Mouse (Mus musculus): Measurements from ENCODE around the gene Grin3a. TPM values are rescaled to one million over a fixed set of nuclear protein-coding genes. Genes with fewer than 3 reads are reported as not detected.

Grin3a gene
- polyA plus RNA-seq, 1 experiment = 0.05 TPM

DNA sequence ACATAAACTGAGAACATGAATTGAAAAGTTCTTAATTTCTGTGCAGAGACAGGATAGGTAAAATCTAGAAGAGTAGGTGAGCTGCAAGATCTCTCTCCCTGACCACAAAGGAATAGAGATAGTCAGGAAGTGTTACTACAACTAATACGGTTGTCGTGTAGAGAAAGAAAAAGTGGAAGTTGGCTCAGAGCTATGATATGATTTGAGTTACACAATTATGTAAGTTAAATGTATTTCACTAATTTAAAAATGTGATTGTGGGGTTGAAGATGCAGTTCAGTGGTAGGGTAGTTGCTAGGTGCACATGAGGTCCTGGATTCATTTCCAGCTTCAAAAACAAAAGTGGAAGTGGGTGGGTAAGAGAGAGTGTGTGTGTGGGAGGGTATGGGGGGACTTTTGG lies 103.6 kb downstream of the Grin3a start:
- DNase-seq = no peak
- 22% methylated on average over 2 of the region's 2 CpGs for WGBS
- Histone ChIP-seq H3K27ac (ENCODE audit: control insufficient read depth, insufficient read depth, low read length) (no peak overlapping the region), H3K4me3 (ENCODE audit: control insufficient read depth, insufficient read depth, low read length) (no peak overlapping the region), H3K36me3 (ENCODE audit: control insufficient read depth, insufficient read depth, low read length) (no peaks in the 10 kb centered on the region), H3K4me1 (replicated peaks; ENCODE audit: control insufficient read depth, insufficient read depth, low read length) (no peaks in the 10 kb centered on the region), H3K27me3 (ENCODE audit: control insufficient read depth, insufficient read depth, low read length) (no peaks in the 10 kb centered on the region)
- no peak for TF ChIP-seq POLR2A (IDR thresholded peaks at IDR 0.05; ENCODE audit: control insufficient read depth, extremely low read depth, insufficient read depth, low read length, poor library complexity)
- no peak for TF ChIP-seq CTCF (IDR thresholded peaks at IDR 0.05; ENCODE audit: borderline replicate concordance, control insufficient read depth, extremely low read depth, insufficient read depth, low read length, poor library complexity)

DNA sequence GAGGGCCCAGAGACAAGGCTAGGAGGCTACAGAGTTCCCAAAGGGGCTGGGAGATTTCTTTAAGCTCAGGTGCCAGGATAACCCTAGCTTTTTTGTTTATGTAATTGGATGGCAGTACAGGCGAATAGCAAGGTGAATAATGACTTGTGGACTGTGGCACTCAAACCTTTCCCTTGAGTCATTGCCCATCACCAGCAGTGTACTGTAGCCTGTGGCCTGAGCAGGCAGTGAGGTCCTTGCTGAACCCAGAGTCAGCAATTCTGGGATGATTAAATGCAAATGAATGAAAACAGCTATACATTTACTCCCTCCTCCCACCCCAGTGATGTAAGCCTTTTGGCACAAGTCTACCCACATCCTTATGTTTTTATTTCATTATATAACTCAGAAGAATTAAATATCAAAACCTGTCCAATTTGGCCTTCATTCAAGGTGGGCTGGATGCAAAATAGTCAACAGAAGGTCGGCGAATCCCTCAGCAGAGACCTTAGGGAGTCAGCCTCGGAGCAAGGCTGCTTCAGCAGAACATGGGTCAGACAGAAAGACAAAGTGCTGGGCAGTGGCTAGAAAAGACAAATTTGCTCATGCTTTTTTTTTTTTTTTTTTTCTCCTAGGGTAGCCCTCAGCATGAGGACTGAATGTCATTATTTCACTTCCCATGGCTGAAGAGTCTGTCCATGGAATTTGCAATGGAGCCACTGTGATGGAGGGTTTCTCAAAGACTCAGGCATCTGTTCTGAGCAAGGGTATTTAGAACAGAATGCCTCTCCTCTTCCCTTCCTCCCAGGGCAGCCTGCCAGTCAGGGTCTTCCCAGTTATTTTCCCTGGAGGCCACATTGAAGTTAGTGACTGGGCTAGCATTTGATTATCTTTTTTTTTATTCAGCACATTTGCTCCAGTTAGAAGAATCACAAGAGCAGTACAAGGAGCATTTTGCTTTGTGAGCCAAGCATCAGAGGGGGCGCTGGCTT lies 104.5 kb downstream of the Grin3a start:
- 89% methylated on average over 5 of the region's 5 CpGs for WGBS
- TF ChIP-seq CTCF (IDR thresholded peaks at IDR 0.05; ENCODE audit: borderline replicate concordance, control insufficient read depth, extremely low read depth, insufficient read depth, low read length, poor library complexity) = no peak
- TF ChIP-seq POLR2A (IDR thresholded peaks at IDR 0.05; ENCODE audit: control insufficient read depth, extremely low read depth, insufficient read depth, low read length, poor library complexity) = no peak
- no peak for DNase-seq
- H3K4me3 ChIP-seq (ENCODE audit: control insufficient read depth, insufficient read depth, low read length) = no peak overlapping the region
- no peaks in the 10 kb centered on the region for H3K27me3 ChIP-seq (ENCODE audit: control insufficient read depth, insufficient read depth, low read length)
- H3K4me1 ChIP-seq (replicated peaks; ENCODE audit: control insufficient read depth, insufficient read depth, low read length) = no peaks in the 10 kb centered on the region
- H3K27ac ChIP-seq (ENCODE audit: control insufficient read depth, insufficient read depth, low read length) = no peak overlapping the region
- no peaks in the 10 kb centered on the region for H3K36me3 ChIP-seq (ENCODE audit: control insufficient read depth, insufficient read depth, low read length)

DNA sequence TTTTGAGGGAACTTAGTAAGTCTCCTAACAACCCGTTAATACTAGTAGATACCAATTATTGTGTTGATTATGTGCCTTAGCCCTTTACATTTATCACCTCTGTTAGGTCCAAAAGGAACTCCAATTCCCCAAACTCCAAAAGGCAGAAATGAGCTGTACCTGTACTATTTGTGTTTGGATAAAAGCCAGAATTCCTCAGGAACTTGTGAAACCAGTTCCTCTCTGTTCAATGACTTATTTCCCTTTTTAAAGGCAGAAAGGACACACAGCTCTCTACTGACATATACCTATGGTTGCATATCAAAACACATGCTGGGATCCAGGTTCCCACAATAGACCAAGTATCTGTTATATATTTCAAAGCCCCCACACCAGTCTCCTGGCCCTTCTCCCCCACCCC lies 106.0 kb downstream of the Grin3a start:
- WGBS = 80% methylated on average over 1 of the region's 1 CpGs
- H3K4me1 ChIP-seq (replicated peaks; ENCODE audit: control insufficient read depth, insufficient read depth, low read length) = no peaks in the 10 kb centered on the region
- no peak overlapping the region for H3K27ac ChIP-seq (ENCODE audit: control insufficient read depth, insufficient read depth, low read length)
- H3K4me3 ChIP-seq (ENCODE audit: control insufficient read depth, insufficient read depth, low read length) = no peak overlapping the region
- no peaks in the 10 kb centered on the region for H3K27me3 ChIP-seq (ENCODE audit: control insufficient read depth, insufficient read depth, low read length)
- TF ChIP-seq CTCF (IDR thresholded peaks at IDR 0.05; ENCODE audit: borderline replicate concordance, control insufficient read depth, extremely low read depth, insufficient read depth, low read length, poor library complexity) (no peak), POLR2A (IDR thresholded peaks at IDR 0.05; ENCODE audit: control insufficient read depth, extremely low read depth, insufficient read depth, low read length, poor library complexity) (no peak)
- DNase-seq = no peak
- no peaks in the 10 kb centered on the region for H3K36me3 ChIP-seq (ENCODE audit: control insufficient read depth, insufficient read depth, low read length)

DNA sequence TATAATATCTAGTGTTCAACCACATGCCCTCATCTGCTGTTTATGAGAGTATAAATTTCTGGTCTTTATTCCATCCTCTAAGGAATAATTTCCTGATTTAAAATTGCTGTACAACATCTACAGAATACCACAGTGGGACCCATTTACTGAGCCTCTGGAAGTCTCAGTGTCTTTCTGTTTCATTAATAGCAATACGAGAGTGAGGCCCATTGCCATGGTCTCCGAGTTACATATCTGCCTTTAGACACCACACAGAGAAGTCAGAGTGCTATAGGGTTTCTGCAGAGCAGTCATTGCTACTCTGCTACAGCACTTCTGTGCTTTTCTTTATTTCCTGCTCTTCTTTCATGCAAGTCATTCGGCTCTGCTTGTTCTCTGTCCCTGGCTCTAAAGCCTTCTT lies 116.2 kb downstream of the Grin3a start:
- DNase-seq = no peak
- TF ChIP-seq POLR2A (IDR thresholded peaks at IDR 0.05; ENCODE audit: control insufficient read depth, extremely low read depth, insufficient read depth, low read length, poor library complexity) (no peak), CTCF (IDR thresholded peaks at IDR 0.05; ENCODE audit: borderline replicate concordance, control insufficient read depth, extremely low read depth, insufficient read depth, low read length, poor library complexity) (no peak)
- Histone ChIP-seq H3K36me3 (ENCODE audit: control insufficient read depth, insufficient read depth, low read length) (no peaks in the 10 kb centered on the region), H3K27ac (ENCODE audit: control insufficient read depth, insufficient read depth, low read length) (no peak overlapping the region), H3K4me1 (replicated peaks; ENCODE audit: control insufficient read depth, insufficient read depth, low read length) (no peaks in the 10 kb centered on the region), H3K4me3 (ENCODE audit: control insufficient read depth, insufficient read depth, low read length) (no peak overlapping the region), H3K27me3 (ENCODE audit: control insufficient read depth, insufficient read depth, low read length) (no peaks in the 10 kb centered on the region)
- WGBS = 91% methylated on average over 3 of the region's 3 CpGs

DNA sequence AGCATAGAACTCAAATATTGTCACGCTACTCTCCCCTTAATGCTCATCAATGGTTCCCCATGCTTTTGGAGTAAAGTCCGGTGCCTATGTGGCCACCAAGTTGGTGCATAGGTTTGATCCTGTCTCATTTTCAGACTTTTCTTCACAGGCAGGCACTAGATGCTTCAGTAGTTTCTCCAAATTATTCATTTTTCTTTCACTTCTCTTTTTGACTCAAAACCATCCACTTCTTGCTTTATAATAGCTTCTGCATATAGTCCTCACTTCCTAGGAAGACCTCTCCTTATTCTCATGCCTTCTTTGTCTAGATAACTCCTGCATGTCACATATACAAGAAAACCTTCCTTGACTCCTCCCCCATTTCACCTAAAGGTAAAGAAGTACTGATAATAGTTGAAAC lies 121.6 kb downstream of the Grin3a start:
- 88% methylated on average over 2 of the region's 2 CpGs for WGBS
- Histone ChIP-seq H3K4me3 (ENCODE audit: control insufficient read depth, insufficient read depth, low read length) (no peak overlapping the region), H3K4me1 (replicated peaks; ENCODE audit: control insufficient read depth, insufficient read depth, low read length) (no peaks in the 10 kb centered on the region), H3K27me3 (ENCODE audit: control insufficient read depth, insufficient read depth, low read length) (no peaks in the 10 kb centered on the region), H3K36me3 (ENCODE audit: control insufficient read depth, insufficient read depth, low read length) (no peaks in the 10 kb centered on the region), H3K27ac (ENCODE audit: control insufficient read depth, insufficient read depth, low read length) (no peak overlapping the region)
- TF ChIP-seq CTCF (IDR thresholded peaks at IDR 0.05; ENCODE audit: borderline replicate concordance, control insufficient read depth, extremely low read depth, insufficient read depth, low read length, poor library complexity) (no peak), POLR2A (IDR thresholded peaks at IDR 0.05; ENCODE audit: control insufficient read depth, extremely low read depth, insufficient read depth, low read length, poor library complexity) (no peak)
- DNase-seq = no peak

DNA sequence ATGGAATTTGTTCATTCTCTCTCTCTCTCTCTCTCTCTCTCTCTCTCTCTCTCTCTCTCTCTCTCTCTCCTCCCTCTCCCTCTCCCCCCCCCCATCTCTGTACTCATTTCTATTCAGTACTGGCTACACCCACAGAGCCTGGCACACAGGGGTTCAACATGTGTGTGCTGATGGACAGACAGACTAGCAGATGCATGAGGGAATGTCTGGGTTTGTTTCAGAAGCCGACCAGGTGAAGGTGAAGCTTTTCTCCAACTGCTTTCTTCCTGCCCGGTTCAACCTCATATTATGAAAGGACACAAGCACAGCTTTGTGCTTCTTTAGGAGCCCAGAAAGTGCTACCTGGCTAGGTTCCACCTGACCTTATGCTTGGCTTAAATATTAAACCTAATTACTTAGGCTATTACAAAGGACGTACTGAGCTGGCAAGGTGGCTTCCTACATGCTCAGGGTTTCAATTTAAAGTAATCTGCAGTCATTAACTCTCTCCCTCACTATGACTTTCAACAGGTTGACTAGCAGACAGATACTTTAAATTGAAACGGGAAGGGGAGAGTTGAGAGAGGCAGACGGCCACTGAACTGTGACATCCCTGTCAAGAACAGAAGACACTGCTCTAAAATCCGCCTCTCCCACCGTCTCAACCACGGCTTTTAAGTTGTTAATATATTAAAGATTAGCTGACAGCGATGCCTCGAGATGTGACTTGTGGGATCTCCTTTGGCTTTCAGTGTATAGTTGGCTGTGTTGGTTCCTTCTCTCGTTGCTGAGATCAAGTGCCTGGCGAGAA lies 153.9 kb downstream of the Grin3a start:
- TF ChIP-seq CTCF (IDR thresholded peaks at IDR 0.05; ENCODE audit: borderline replicate concordance, control insufficient read depth, extremely low read depth, insufficient read depth, low read length, poor library complexity) (no peak), POLR2A (IDR thresholded peaks at IDR 0.05; ENCODE audit: control insufficient read depth, extremely low read depth, insufficient read depth, low read length, poor library complexity) (no peak)
- no peaks in the 10 kb centered on the region for H3K4me1 ChIP-seq (replicated peaks; ENCODE audit: control insufficient read depth, insufficient read depth, low read length)
- H3K27ac ChIP-seq (ENCODE audit: control insufficient read depth, insufficient read depth, low read length) = no peak overlapping the region
- H3K27me3 ChIP-seq (ENCODE audit: control insufficient read depth, insufficient read depth, low read length) = no peaks in the 10 kb centered on the region
- 89% methylated on average over 12 of the region's 12 CpGs for WGBS
- no peak overlapping the region for H3K4me3 ChIP-seq (ENCODE audit: control insufficient read depth, insufficient read depth, low read length)
- no peak for DNase-seq
- H3K36me3 ChIP-seq (ENCODE audit: control insufficient read depth, insufficient read depth, low read length) = no peaks in the 10 kb centered on the region
